13 mouse cellular contexts compared by ENCODE assay signal in the genomic region with DNA sequence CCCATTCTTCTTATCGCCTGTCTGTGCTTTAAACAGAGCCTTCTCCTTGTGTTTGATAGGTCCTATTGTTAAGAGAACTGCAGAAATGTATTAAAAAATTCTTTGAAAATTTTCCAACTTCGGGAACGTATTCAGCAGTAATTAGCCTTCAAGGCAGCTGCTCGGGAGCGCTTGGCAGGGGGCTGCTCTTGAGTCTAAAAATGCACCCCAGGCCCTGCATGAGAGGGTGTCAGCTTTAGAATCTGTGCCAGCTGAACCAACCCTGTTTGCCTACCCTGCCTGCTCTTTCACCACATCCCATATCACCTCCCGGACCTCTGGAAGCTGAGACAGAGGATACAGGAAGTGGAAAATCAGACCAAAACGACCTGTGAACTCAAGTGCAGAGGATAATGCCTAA.
DNase-seq lines count a peak whose midpoint lies in the region; ATAC-seq and TF ChIP-seq lines count a peak whose summit lies in the region.
"Had no signal": no experiment of that assay in that cellular context is flagged by ENCODE, and none has a peak within 500 bp of the region (broad histone marks: within the 10 kb centered on the region; RNA-seq: fewer than 3 reads in every experiment).

No protein-coding gene starts in this region.

- H3K36me3 ChIP-seq in forebrain, embryonic 14.5 days (ENCODE audit: control insufficient read depth, insufficient read depth, low read length) = no peaks in the 10 kb centered on the region
- no peaks in the 10 kb centered on the region for H3K36me3 ChIP-seq in forebrain, embryonic 10.5 days (replicated peaks)
- H3K36me3 ChIP-seq in kidney, adult 2 months (ENCODE audit: control insufficient read depth, insufficient read depth, low read length) = no peaks in the 10 kb centered on the region
- H3K36me3 ChIP-seq in embryonic facial prominence, embryonic 15.5 days = no peaks in the 10 kb centered on the region
- H3K36me3 ChIP-seq: liver, embryonic 15.5 days; neural tube, embryonic 15.5 days had no signal

- TF ChIP-seq CTCF in kidney, adult 2 months (conservative IDR thresholded peaks at IDR 0.05; ENCODE audit: insufficient read depth, insufficient read length, low read depth, low read length) = no peak

- H3K9me3 ChIP-seq in forebrain, embryonic 14.5 days (replicated peaks; ENCODE audit: control insufficient read depth, low read length) = no peaks in the 10 kb centered on the region
- no peaks in the 10 kb centered on the region for H3K9me3 ChIP-seq in forebrain, embryonic 10.5 days
- H3K9me3 ChIP-seq in embryonic facial prominence, embryonic 15.5 days (replicated peaks) = no peaks in the 10 kb centered on the region
- H3K9me3 ChIP-seq: liver, embryonic 15.5 days; neural tube, embryonic 15.5 days had no signal

- DNase-seq in forebrain, embryonic 14.5 days (ENCODE audit: low spot score) = peak; percentile 85
- DNase-seq in forebrain, embryonic 10.5 days (ENCODE audit: extremely low spot score, low spot score) = no peak
- peak; percentile 5 for DNase-seq in kidney, adult 2 months
- DNase-seq in kidney, adult 18-20 months = no peak
- DNase-seq in 3T3-L1 (ENCODE audit: low read depth, low spot score) = peak; percentile 45
- DNase-seq in thymus, postnatal 36 days = no peak
- no peak for DNase-seq in spleen, adult 18-20 months
- DNase-seq: thymus, adult 18-20 months had no signal

- no peaks in the 10 kb centered on the region for H3K27me3 ChIP-seq in forebrain, embryonic 14.5 days (replicated peaks; ENCODE audit: control insufficient read depth, insufficient read depth, low read length)
- H3K27me3 ChIP-seq in forebrain, embryonic 10.5 days (ENCODE audit: poor library complexity, severe bottlenecking) = no peaks in the 10 kb centered on the region; the same call in 1 of the 2 replicates
- H3K27me3 ChIP-seq in kidney, adult 2 months (replicated peaks; ENCODE audit: control insufficient read depth, insufficient read depth, low read length) = no peaks in the 10 kb centered on the region
- 0 out of 2 replicates have a peak, but pooled peaks cover 6% of the 10 kb centered on the region for H3K27me3 ChIP-seq in embryonic facial prominence, embryonic 15.5 days
- H3K27me3 ChIP-seq: liver, embryonic 15.5 days; neural tube, embryonic 15.5 days had no signal

- 7% methylated on average over 7 of the region's 7 CpGs for WGBS in forebrain, embryonic 14.5 days
- WGBS in forebrain, embryonic 10.5 days = 63% methylated on average over 7 of the region's 7 CpGs
- 29% methylated on average over 7 of the region's 7 CpGs for WGBS in kidney, adult 2 months
- WGBS in embryonic facial prominence, embryonic 15.5 days = 16% methylated on average over 7 of the region's 7 CpGs

- H3K4me1 ChIP-seq in forebrain, embryonic 14.5 days (ENCODE audit: control insufficient read depth, insufficient read depth, low read length) = peaks cover 27% of the 10 kb centered on the region
- H3K4me1 ChIP-seq in forebrain, embryonic 10.5 days = peaks cover 17% of the 10 kb centered on the region
- peaks cover 11% of the 10 kb centered on the region for H3K4me1 ChIP-seq in kidney, adult 2 months (ENCODE audit: control insufficient read depth, insufficient read depth, low read length)
- H3K4me1 ChIP-seq in embryonic facial prominence, embryonic 15.5 days = peaks cover 27% of the 10 kb centered on the region
- H3K4me1 ChIP-seq: liver, embryonic 15.5 days had no signal

- H3K9ac ChIP-seq in forebrain, embryonic 14.5 days (ENCODE audit: low read length) = no peak overlapping the region
- no peak overlapping the region for H3K9ac ChIP-seq in embryonic facial prominence, embryonic 15.5 days
- H3K9ac ChIP-seq: hindbrain, embryonic 14.5 days; liver, embryonic 15.5 days; neural tube, embryonic 15.5 days had no signal

- H3K27ac ChIP-seq in forebrain, embryonic 14.5 days (ENCODE audit: low read depth, low read length) = no peak overlapping the region
- H3K27ac ChIP-seq in forebrain, embryonic 10.5 days = no peak overlapping the region
- no peak overlapping the region for H3K27ac ChIP-seq in kidney, adult 2 months (ENCODE audit: insufficient read depth, low read depth, low read length)
- peak overlapping the region; percentile 44 for H3K27ac ChIP-seq in embryonic facial prominence, embryonic 15.5 days (replicated peaks)
- H3K27ac ChIP-seq: hindbrain, embryonic 14.5 days; liver, embryonic 15.5 days; neural tube, embryonic 15.5 days had no signal

- no peak for TF ChIP-seq POLR2A in kidney, adult 2 months (IDR thresholded peaks at IDR 0.05; ENCODE audit: low read depth, low read length)

- ATAC-seq in forebrain, embryonic 14.5 days = peak; percentile 75
- ATAC-seq in embryonic facial prominence, embryonic 15.5 days (ENCODE audit: insufficient number of reproducible peaks, low FRiP score, low TSS enrichment, low read depth) = peak; percentile 36; the same call in 1 of the 2 replicates

- no peak overlapping the region for H3K4me3 ChIP-seq in forebrain, embryonic 14.5 days (ENCODE audit: low read depth, low read length)
- H3K4me3 ChIP-seq in forebrain, embryonic 10.5 days = no peak overlapping the region
- no peak overlapping the region for H3K4me3 ChIP-seq in kidney, adult 2 months (ENCODE audit: insufficient read depth, low read depth, low read length)
- no peak overlapping the region for H3K4me3 ChIP-seq in embryonic facial prominence, embryonic 15.5 days (replicated peaks)
- H3K4me3 ChIP-seq: liver, embryonic 15.5 days; neural tube, embryonic 15.5 days had no signal

- H3K4me2 ChIP-seq in forebrain, embryonic 14.5 days (ENCODE audit: low read length) = peak overlapping the region; percentile 43; the same call in 1 of the 2 replicates
- H3K4me2 ChIP-seq in embryonic facial prominence, embryonic 15.5 days (replicated peaks) = 0 out of 2 replicates have a peak overlapping the region, but pooled peaks have one; percentile 8
- H3K4me2 ChIP-seq: heart, embryonic 11.5 days; hindbrain, embryonic 14.5 days; liver, embryonic 15.5 days had no signal

Comparison
In these comparisons a context has a peak if more than half of its experiments do, and no peak if none do; other contexts are left out.
1. DNase-seq: peak in forebrain, embryonic 14.5 days (single experiment), kidney, adult 2 months (single experiment) and 3T3-L1 (single experiment); none in forebrain, embryonic 10.5 days (single experiment), kidney, adult 18-20 months (single experiment), thymus, postnatal 36 days (0 of 2) and spleen, adult 18-20 months (0 of 2).